25 mouse cellular contexts compared by ENCODE assay signal in genomic region chr17:65561361-65562015, GRCm38 (mm10). TPM values are rescaled to one million over a fixed set of nuclear protein-coding genes. Genes with fewer than 3 reads are reported as not detected.
DNase-seq lines count a peak whose midpoint lies in the region; ATAC-seq and TF ChIP-seq lines count a peak whose summit lies in the region.
"Had no signal": no experiment of that assay in that cellular context is flagged by ENCODE, and none has a peak within 500 bp of the region (broad histone marks: within the 10 kb centered on the region; RNA-seq: fewer than 3 reads in every experiment).

No protein-coding gene starts in this region.

- DNase-seq in CD4-positive, CD25-positive, alpha-beta regulatory T cell, adult 2 months (ENCODE audit: low read depth, low spot score), result peak; percentile 25
- DNase-seq in lung, embryonic 14.5 days, result peak; percentile 61
- no peak for DNase-seq in lung, postnatal 36 days
- DNase-seq in stomach, postnatal 0 days (ENCODE audit: low spot score), result no peak
- no peak for DNase-seq in cerebellum, postnatal 4 days (ENCODE audit: low spot score in 2 of 2)
- no peak for DNase-seq in right cerebral cortex, adult 18-20 months
- DNase-seq: adrenal gland, postnatal 36 days; cerebellum, adult 18-20 months; cerebellum, postnatal 25 days; gastrocnemius, adult 2 months; heart, adult 18-20 months; kidney, adult 9 months; kidney, postnatal 4 days; midbrain, embryonic 14.5 days had no signal

- H3K9me3 ChIP-seq in lung, embryonic 14.5 days (ENCODE audit: low read depth, low read length), result no peaks in the 10 kb centered on the region
- no peaks in the 10 kb centered on the region for H3K9me3 ChIP-seq in stomach, postnatal 0 days (ENCODE audit: control insufficient read depth, low read length)
- H3K9me3 ChIP-seq: embryonic facial prominence, embryonic 12.5 days; heart, embryonic 13.5 days; intestine, embryonic 15.5 days; limb, embryonic 12.5 days had no signal

- no peaks in the 10 kb centered on the region for H3K36me3 ChIP-seq in lung, embryonic 14.5 days (ENCODE audit: insufficient read depth)
- H3K36me3 ChIP-seq in stomach, postnatal 0 days (ENCODE audit: control insufficient read depth, insufficient read depth, low read length), result no peaks in the 10 kb centered on the region
- H3K36me3 ChIP-seq: embryonic facial prominence, embryonic 12.5 days; heart, embryonic 13.5 days; intestine, embryonic 15.5 days; limb, embryonic 12.5 days had no signal

- no peak overlapping the region for H3K27ac ChIP-seq in lung, embryonic 14.5 days (ENCODE audit: low read depth)
- no peak overlapping the region for H3K27ac ChIP-seq in stomach, postnatal 0 days (replicated peaks)
- H3K27ac ChIP-seq: embryonic facial prominence, embryonic 12.5 days; gastrocnemius, adult 2 months; heart, embryonic 13.5 days; hindbrain, embryonic 14.5 days; intestine, embryonic 15.5 days; limb, embryonic 12.5 days; liver, embryonic 14.5 days had no signal

- H3K4me2 ChIP-seq in lung, embryonic 14.5 days, result no peak overlapping the region
- no peak overlapping the region for H3K4me2 ChIP-seq in stomach, postnatal 0 days (replicated peaks; ENCODE audit: low read depth)
- H3K4me2 ChIP-seq: embryonic facial prominence, embryonic 12.5 days; heart, embryonic 13.5 days; hindbrain, embryonic 14.5 days; intestine, embryonic 15.5 days; limb, embryonic 12.5 days had no signal

- no peaks in the 10 kb centered on the region for H3K4me1 ChIP-seq in lung, embryonic 14.5 days (ENCODE audit: insufficient read depth)
- no peaks in the 10 kb centered on the region for H3K4me1 ChIP-seq in stomach, postnatal 0 days (replicated peaks; ENCODE audit: control insufficient read depth, insufficient read depth)
- H3K4me1 ChIP-seq: embryonic facial prominence, embryonic 12.5 days; intestine, embryonic 15.5 days; limb, embryonic 12.5 days had no signal

- H3K9ac ChIP-seq in lung, embryonic 14.5 days, result no peak overlapping the region
- no peak overlapping the region for H3K9ac ChIP-seq in stomach, postnatal 0 days (ENCODE audit: low read length)
- H3K9ac ChIP-seq: embryonic facial prominence, embryonic 12.5 days; heart, embryonic 13.5 days; hindbrain, embryonic 14.5 days; intestine, embryonic 15.5 days; limb, embryonic 12.5 days; liver, embryonic 14.5 days had no signal

- no peak for TF ChIP-seq CTCF in lung, embryonic 14.5 days (IDR thresholded peaks at IDR 0.05; ENCODE audit: low read depth)
- TF ChIP-seq CTCF in stomach, postnatal 0 days (IDR thresholded peaks at IDR 0.05; ENCODE audit: low read depth), result no peak

- WGBS in lung, embryonic 14.5 days, result 45% methylated on average over 6 of the region's 6 CpGs
- 43% methylated on average over 6 of the region's 6 CpGs for WGBS in stomach, postnatal 0 days

- no peak for TF ChIP-seq EP300 in stomach, postnatal 0 days (optimal IDR thresholded peaks at IDR 0.05)

- no peaks in the 10 kb centered on the region for H3K27me3 ChIP-seq in lung, embryonic 14.5 days (ENCODE audit: insufficient read depth, low read length)
- no peaks in the 10 kb centered on the region for H3K27me3 ChIP-seq in stomach, postnatal 0 days (ENCODE audit: control insufficient read depth, insufficient read depth, low read length)
- H3K27me3 ChIP-seq: embryonic facial prominence, embryonic 12.5 days; heart, embryonic 13.5 days; intestine, embryonic 15.5 days; limb, embryonic 12.5 days; Patski had no signal

- no peak overlapping the region for H3K4me3 ChIP-seq in lung, embryonic 14.5 days (ENCODE audit: low read depth, low read length)
- no peak overlapping the region for H3K4me3 ChIP-seq in stomach, postnatal 0 days (ENCODE audit: low read depth, low read length)
- H3K4me3 ChIP-seq: embryonic facial prominence, embryonic 12.5 days; gastrocnemius, adult 2 months; heart, embryonic 13.5 days; intestine, embryonic 15.5 days; limb, embryonic 12.5 days had no signal

- no peak for ATAC-seq in CD4-positive, CD25-positive, alpha-beta regulatory T cell, adult 4 months
- no peak for ATAC-seq in lung, embryonic 14.5 days (ENCODE audit: insufficient read depth)
- peak; percentile 24 to 52; a peak in 2 of 4 replicates for ATAC-seq in hematopoietic stem cell, adult 5-6 weeks (replicated peaks in 1 of 2; ENCODE audit: insufficient read depth in 1 of 2, low FRiP score in 2 of 2, low TSS enrichment in 1 of 2, low read depth in 1 of 2, poor library complexity in 2 of 2, severe bottlenecking in 2 of 2)
- ATAC-seq in stomach, postnatal 0 days (ENCODE audit: low FRiP score, low TSS enrichment), result peak; percentile 34; the same call in 1 of the 2 replicates
- ATAC-seq: intestine, embryonic 15.5 days; Patski had no signal

RNA-seq across cellular contexts. Expression of gene Tmem232, which starts 20.9 kb away (rescaled TPM):
- not detected for polyA plus RNA-seq in CD4-positive, CD25-positive, alpha-beta regulatory T cell, adult 4 months (2017; shearing (Covaris generic))
- polyA plus RNA-seq in lung, embryonic 14.5 days (2014; fragmentation: Nextera tagmentation; extraction: Ambion mirVana), result 0.12 TPM in 1 of 2 replicates, not detected in the other
- total RNA-seq in hematopoietic stem cell, adult 5-6 weeks (2017), result not detected in 2 replicates
- polyA plus RNA-seq in stomach, postnatal 0 days (2015; fragmentation: Nextera tagmentation; extraction: Ambion mirVana), result 0.08 TPM in 1 of 2 replicates, not detected in the other
- total RNA-seq: adrenal gland, postnatal 36 days; heart, postnatal 25 days had no signal
- polyA plus RNA-seq: intestine, embryonic 15.5 days; limb, embryonic 12.5 days; liver, embryonic 14.5 days; midbrain, embryonic 14.5 days; neural tube, embryonic 11.5 days; Patski had no signal

RNA-seq across cellular contexts. Expression of gene Vapa, which starts 51.9 kb away (rescaled TPM):
- polyA plus RNA-seq in CD4-positive, CD25-positive, alpha-beta regulatory T cell, adult 4 months (2017; shearing (Covaris generic)), result 10 to 100 TPM; 24.0 to 50.2 TPM
- polyA plus RNA-seq in lung, embryonic 14.5 days (2014; fragmentation: Nextera tagmentation; extraction: Ambion mirVana), result 189 and 201 TPM in 2 replicates
- 69.5 and 113 TPM in 2 replicates for total RNA-seq in hematopoietic stem cell, adult 5-6 weeks (2017)
- polyA plus RNA-seq in stomach, postnatal 0 days (2015; fragmentation: Nextera tagmentation; extraction: Ambion mirVana), result 203 and 210 TPM in 2 replicates

Comparison
In these comparisons a context has a peak if more than half of its experiments do, and no peak if none do; other contexts are left out.
1. DNase-seq: peak in CD4-positive, CD25-positive, alpha-beta regulatory T cell, adult 2 months (single experiment) and lung, embryonic 14.5 days (single experiment); none in lung, postnatal 36 days (single experiment), stomach, postnatal 0 days (single experiment), cerebellum, postnatal 4 days (0 of 2) and right cerebral cortex, adult 18-20 months (single experiment).
2. ATAC-seq: peak in hematopoietic stem cell, adult 5-6 weeks (2 of 2) and stomach, postnatal 0 days (single experiment); none in CD4-positive, CD25-positive, alpha-beta regulatory T cell, adult 4 months (single experiment) and lung, embryonic 14.5 days (single experiment).